Mouse (Mus musculus) testis, adult 2 months (tissue): ENCODE measurements around the gene Slc22a8. TPM values are rescaled to one million over a fixed set of nuclear protein-coding genes. Genes with fewer than 3 reads are reported as not detected.

Experiments
- H3K27ac ChIP-seq: fragments of 200-500 bp; 2 replicates; pipeline ENCODE4 v1.5.1; 2012; ENCODE audit warnings: low read depth, low read length; ENCODE audit not compliant: control insufficient read depth, insufficient read depth
- H3K27me3 ChIP-seq: fragments of 200-500 bp; 2 replicates; pipeline ENCODE4 v1.6.1; 2012; ENCODE audit warnings: mild to moderate bottlenecking, low read length, moderate library complexity; ENCODE audit not compliant: control insufficient read depth, insufficient read depth
- H3K36me3 ChIP-seq: fragments of 200-500 bp; 2 replicates; pipeline ENCODE4 v1.6.1; 2012; ENCODE audit warnings: mild to moderate bottlenecking, low read length; ENCODE audit not compliant: control insufficient read depth, insufficient read depth
- H3K4me1 ChIP-seq: fragments of 200-500 bp; 2 replicates; pipeline ENCODE4 v1.6.1; 2012; ENCODE audit warnings: low read length; ENCODE audit not compliant: control insufficient read depth, insufficient read depth
- H3K4me3 ChIP-seq: fragments of 200-500 bp; 2 replicates; pipeline ENCODE4 v1.5.1; 2012; ENCODE audit warnings: low read depth, mild to moderate bottlenecking, low read length, moderate library complexity, mixed read lengths; ENCODE audit not compliant: control insufficient read depth
- CTCF ChIP-seq: fragments of 200-500 bp; IDR thresholded peaks from 2 replicates; pipeline ENCODE4 v1.5.1; 2012; ENCODE audit warnings: low read depth, mild to moderate bottlenecking, inconsistent platforms, low read length, moderate library complexity; ENCODE audit not compliant: control insufficient read depth, insufficient read depth, insufficient replicate concordance
- POLR2A ChIP-seq: fragments of 200-500 bp; IDR thresholded peaks from 2 replicates; pipeline ENCODE4 v1.6.1; 2012; ENCODE audit warnings: low read depth, mild to moderate bottlenecking, inconsistent platforms, low read length, moderate library complexity; ENCODE audit not compliant: control insufficient read depth
- polyA plus RNA-seq: library from polyadenylated mRNA; depleted of rRNA; stranded (reverse); fragments of >200 nt; gene quantifications from 2 replicates; pipeline ENCODE4 v1.2.3, GENCODE M21; 2012; rRNA removed

Slc22a8 gene
- polyA plus RNA-seq, 1 experiment, result 0.05 TPM

DNA sequence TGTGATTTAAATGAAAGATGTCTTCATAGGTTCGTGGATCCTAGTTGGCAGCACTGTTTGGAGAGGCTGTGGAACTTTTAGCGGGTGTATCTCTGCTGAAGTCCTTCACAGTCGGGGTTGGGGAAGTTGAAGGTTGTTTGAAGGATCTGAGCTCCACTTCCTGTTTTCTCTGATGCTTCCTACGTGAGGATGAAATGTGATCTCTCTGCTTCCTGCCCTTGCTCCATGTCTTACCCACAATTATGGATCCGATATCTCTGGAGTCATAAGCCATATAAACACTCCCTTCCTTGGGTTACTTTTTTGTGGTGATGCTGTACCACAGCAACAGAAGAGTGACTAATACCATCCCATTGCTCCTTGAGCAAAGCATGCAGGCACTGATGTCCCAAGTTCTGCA lies 51.0 kb downstream of the Slc22a8 start:
- Histone ChIP-seq H3K27me3 (no peaks in the 10 kb centered on the region), H3K36me3 (no peaks in the 10 kb centered on the region), H3K4me3 (no peak overlapping the region), H3K4me1 (no peaks in the 10 kb centered on the region), H3K27ac (no peak overlapping the region)
- TF ChIP-seq CTCF, result no peak
- no peak for TF ChIP-seq POLR2A

DNA sequence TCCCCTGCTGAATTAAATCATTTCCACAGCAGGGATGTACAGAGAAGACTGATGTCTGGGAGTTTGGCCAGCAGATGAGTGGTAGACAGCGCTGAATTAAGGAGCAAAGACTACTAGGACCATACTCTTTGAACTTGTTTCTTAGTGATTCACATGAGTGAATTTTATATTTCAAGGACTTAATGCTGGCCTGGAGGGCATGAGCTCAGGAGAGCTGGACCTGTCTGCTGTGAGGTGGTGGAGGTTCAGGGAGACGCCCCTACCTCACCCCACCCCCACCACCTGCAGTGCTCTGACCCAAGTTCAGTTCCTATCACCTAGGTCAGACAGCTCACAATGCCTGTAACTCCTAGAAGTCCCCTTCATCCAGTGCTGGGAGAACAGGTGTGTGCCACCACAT lies 55.3 kb downstream of the Slc22a8 start:
- H3K36me3 ChIP-seq, result no peaks in the 10 kb centered on the region
- H3K4me3 ChIP-seq, result no peak overlapping the region
- H3K27me3 ChIP-seq, result no peaks in the 10 kb centered on the region
- H3K4me1 ChIP-seq, result no peaks in the 10 kb centered on the region
- TF ChIP-seq CTCF, result no peak
- TF ChIP-seq POLR2A, result no peak
- H3K27ac ChIP-seq, result no peak overlapping the region

DNA sequence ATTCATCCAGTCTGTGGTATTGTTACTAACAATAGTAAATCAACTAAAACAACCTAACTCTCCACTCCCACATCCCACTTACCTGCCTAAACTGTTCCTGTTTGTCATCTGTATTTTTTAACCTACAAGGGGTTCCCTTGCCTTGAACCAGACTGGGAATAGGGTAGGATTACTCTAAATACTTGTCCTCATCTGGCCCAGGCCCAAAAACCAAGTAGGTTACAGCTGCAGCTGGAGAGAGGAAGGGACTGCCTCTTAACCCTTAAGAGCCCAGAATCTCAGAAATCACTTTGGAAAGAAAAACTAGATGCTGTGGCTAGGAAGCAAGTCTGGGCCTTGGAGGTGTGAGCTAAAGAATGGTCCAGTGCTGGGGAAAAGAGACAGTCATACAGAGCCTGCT lies 64.8 kb downstream of the Slc22a8 start:
- H3K27ac ChIP-seq, result no peak overlapping the region
- H3K36me3 ChIP-seq, result no peaks in the 10 kb centered on the region
- peaks cover 2% of the 10 kb centered on the region for H3K4me1 ChIP-seq
- H3K4me3 ChIP-seq, result no peak overlapping the region
- no peaks in the 10 kb centered on the region for H3K27me3 ChIP-seq
- TF ChIP-seq POLR2A (no peak), CTCF (no peak)

DNA sequence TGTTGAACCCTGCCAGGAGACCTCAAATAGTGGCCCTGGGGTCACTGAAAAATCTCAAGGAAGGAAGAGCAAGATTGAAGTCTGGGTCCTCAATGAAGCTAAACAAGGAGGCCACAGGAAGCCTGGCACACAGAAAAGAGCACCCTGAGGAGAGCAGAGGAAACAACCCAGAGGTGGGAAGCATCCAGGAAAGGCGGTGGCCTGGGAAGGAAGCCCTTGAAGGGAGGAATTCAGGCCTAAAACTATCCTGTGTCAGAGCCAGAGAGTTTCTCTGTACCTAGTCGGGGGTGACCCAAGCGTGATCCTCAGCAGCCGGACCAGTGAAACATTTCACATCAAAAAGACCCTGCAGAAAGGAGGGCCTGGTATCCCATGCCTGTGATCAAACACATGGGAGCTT lies 65.3 kb downstream of the Slc22a8 start:
- H3K27ac ChIP-seq, result no peak overlapping the region
- no peak overlapping the region for H3K4me3 ChIP-seq
- no peaks in the 10 kb centered on the region for H3K27me3 ChIP-seq
- TF ChIP-seq POLR2A (no peak), CTCF (no peak)
- H3K4me1 ChIP-seq, result peaks cover 4% of the 10 kb centered on the region
- no peaks in the 10 kb centered on the region for H3K36me3 ChIP-seq

Other genes with a start within 250 kb of the Slc22a8 start
- gene Slc22a30, start 186.1 kb upstream of the Slc22a8 start, polyA plus RNA-seq, result 0.11 TPM in 1 of 2 replicates, not detected in the other
- gene Slc22a6, start 26.8 kb downstream of the Slc22a8 start, polyA plus RNA-seq, result not detected in 2 replicates
- gene Chrm1, start 72.5 kb downstream of the Slc22a8 start, polyA plus RNA-seq, result 0.58 and 0.99 TPM in 2 replicates
- 111 and 121 TPM in 2 replicates for gene Slc3a2, start 132.1 kb downstream of the Slc22a8 start, polyA plus RNA-seq
- 18.3 and 21.8 TPM in 2 replicates for gene Wdr74, start 144.6 kb downstream of the Slc22a8 start, polyA plus RNA-seq
- gene 1700092M07Rik, start 149.5 kb downstream of the Slc22a8 start, polyA plus RNA-seq, result 670 and 676 TPM in 2 replicates
- gene Stx5a, start 150.2 kb downstream of the Slc22a8 start, polyA plus RNA-seq, result 61.5 and 62.8 TPM in 2 replicates
- 166 and 174 TPM in 2 replicates for gene Nxf1, start 165.8 kb downstream of the Slc22a8 start, polyA plus RNA-seq
- 15.8 and 17.0 TPM in 2 replicates for gene Tmem223, start 179.7 kb downstream of the Slc22a8 start, polyA plus RNA-seq
- gene Tmem179b, start 183.2 kb downstream of the Slc22a8 start, polyA plus RNA-seq, result 29.7 and 30.8 TPM in 2 replicates
- 28.1 and 36.2 TPM in 2 replicates for gene Taf6l, start 195.2 kb downstream of the Slc22a8 start, polyA plus RNA-seq
- gene Polr2g, start 207.3 kb downstream of the Slc22a8 start, polyA plus RNA-seq, result 38.4 and 48.4 TPM in 2 replicates
- gene Zbtb3, start 211.3 kb downstream of the Slc22a8 start, polyA plus RNA-seq, result 40.5 and 44.2 TPM in 2 replicates
- gene Ttc9c, start 228.1 kb downstream of the Slc22a8 start, polyA plus RNA-seq, result 6.8 and 7.9 TPM in 2 replicates
- gene Hnrnpul2, start 228.8 kb downstream of the Slc22a8 start, polyA plus RNA-seq, result 12.9 and 14.9 TPM in 2 replicates
- 0.64 and 1.9 TPM in 2 replicates for gene AC129217.1, start 238.5 kb downstream of the Slc22a8 start, polyA plus RNA-seq
- gene Bscl2, start 246.2 kb downstream of the Slc22a8 start, polyA plus RNA-seq, result 743 and 750 TPM in 2 replicates
- 2.0 and 2.4 TPM in 2 replicates for gene Gng3, start 247.9 kb downstream of the Slc22a8 start, polyA plus RNA-seq